Mouse (Mus musculus) right cerebral cortex, adult 2 months (tissue): ENCODE results near the gene Hpse2.

Experiments used
- DNase-seq, 2 experiments: peaks; one replicate each; pipeline ENCODE4 v3.0.0; 2021 to 2022; ENCODE audit warnings: low spot score in 2 of 2

The Hpse2 gene

DNA sequence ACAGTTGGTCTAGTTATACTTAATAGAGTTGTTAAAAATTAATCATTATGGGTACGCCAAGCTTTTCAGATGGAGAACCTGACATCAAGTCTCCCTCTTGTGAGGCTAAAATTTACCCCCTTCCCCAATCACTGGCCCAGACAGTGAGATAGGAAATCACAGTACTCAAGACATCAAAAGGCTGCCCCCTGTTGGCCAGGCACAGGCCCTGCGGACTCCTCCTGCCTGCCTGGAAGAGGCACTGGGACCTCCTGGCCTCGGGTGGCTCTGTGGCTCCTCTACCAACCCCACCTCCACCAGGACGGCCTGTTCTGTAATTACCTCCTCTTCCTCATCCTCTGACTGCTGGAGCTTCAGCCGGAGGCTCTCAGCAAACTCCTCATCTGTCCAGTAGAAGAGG lies 610.4 kb downstream of the Hpse2 start:
- peak in 1 of 2 experiments; percentile 39 for DNase-seq

- DNase-seq: no peak
Observed at GRCm38 (mm10) chr19:42776813-42777212, 611.3 kb downstream of the Hpse2 start.

DNA sequence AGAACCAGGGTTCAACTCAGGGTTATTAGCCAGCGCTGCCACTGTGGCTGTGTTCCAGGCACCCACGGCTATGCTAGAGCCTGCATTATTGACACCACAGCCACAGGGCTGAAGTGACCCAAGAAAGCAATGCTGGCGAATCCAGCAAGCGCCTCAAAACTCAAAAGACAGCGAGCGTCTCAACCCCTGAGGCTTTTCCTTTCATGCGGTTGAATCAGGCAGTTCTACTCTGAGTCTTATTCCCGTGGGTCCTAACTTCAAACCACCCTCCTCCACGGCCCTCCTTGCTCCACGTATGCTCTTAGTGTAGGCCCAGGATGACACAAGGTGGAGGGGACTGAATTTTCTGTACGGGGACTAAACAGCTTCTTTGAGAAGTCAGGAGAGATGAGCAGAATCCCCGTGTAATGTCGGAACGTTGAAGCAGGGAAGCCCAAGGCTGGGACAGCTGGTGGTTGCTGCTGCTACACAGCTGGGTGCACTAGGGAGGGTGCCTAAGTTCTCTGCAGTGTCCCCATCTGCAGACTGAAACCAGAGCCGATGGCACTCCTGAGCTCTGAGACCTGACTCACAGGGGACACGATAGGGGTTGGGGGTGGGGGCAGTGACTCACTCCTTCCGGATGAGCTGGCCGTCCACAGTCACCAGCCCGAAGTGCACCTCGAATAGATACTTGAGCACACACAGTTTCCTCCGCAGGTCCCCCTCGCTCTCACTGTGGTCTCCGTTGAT lies 617.8 kb downstream of the Hpse2 start:
- DNase-seq: no peak

GRCm38 (mm10) chr19:42769648-42770047 lies 618.5 kb downstream of the Hpse2 start:
- no peak for DNase-seq

DNA sequence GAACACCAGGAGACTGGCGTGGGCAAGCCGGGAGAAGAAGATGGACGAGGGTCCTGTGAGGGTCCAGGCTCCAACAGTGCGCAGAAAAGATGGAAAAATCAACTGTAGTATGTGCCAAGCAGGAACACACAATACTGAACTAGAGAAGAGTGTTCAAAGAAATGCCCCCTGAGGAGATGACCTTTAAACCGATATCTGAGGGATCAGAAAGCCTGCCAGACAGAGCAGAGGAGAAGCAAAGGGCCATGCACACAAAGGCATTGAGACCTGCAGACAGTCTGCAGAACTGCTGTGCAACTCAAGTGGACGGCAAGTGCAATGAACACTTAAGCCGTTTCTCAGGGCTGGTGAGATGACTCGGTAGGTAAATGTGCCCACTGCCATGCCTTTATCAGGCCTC lies 620.8 kb downstream of the Hpse2 start:
- no peak for DNase-seq

DNA sequence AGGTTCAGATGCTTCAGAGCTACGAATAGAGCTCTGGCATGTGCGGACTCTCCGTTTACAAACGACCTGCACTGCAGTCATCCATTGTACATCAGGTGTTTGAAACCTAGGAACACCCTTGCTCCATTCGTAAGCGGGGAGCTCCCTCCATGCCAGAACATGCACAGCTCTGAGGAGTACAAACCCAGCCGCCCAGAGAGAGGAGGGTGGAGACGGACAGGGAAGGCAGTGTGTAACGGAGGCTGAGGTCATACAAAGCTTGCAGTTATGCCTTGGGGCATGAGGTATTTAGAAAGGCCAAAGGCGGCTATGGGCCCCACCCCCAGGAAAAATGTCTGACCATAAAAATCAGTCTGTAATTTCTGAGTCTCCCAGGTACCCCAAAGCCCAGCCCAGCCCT lies 623.8 kb downstream of the Hpse2 start:
- DNase-seq: no peak

DNA sequence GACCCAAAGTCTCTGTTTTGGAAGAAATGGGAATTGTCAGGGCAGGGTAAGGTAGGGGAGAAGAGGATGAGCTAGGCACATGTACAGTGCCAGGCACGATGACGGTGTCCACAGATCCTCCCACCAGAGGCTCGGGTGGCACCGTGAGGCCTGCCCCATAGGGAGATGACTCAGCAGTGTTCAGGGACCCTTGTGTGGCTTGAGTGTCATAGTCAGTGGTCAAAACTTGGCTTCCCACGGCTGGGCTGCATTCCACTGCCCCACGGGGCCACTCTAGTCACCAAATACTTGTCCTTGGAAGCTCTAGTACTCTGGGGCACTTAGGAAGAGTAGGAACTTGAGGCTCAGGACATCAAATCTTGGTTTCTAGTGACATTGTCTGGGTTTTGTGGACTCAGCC lies 631.5 kb downstream of the Hpse2 start:
- DNase-seq: no peak

- DNase-seq: no peak
Observed at GRCm38 (mm10) chr19:42755148-42755870, 632.8 kb downstream of the Hpse2 start.

DNA sequence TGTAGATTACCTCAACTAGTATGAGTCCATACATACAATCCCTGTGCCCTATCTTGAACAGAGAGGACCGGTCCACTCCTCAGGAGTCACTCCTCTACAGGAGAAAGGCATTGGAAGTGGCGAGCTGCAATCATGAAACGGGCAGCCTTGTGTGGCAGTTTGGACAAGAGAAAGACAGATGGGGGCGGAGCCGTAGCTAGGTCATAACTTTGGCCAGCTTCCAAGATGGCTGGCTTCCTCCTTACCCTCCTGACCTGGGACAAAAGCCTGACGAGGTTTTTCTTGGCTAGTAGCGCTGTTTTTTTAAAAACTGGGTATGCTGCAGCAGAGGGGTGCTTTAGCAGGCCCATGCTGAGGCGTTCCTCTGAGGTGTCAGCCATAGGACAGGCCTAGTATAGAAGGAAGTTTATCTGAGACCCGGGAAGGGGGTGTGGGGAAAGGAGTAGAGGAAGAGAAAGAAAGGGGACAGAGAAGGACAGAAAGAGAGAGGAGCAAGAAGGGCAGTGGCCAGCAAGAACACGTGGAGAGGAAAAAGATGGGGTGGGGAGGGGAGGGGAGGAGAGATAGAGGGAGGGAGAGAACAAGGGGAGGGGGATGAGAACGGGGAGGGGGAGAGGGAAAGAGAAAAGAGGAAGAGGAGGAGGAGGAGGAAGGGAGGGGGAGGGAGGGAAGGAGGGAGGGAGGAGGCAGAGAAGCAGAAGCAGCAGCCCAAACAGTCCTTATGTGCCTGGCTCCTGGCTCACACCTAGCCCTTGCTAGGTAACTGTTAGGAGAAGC lies 634.8 kb downstream of the Hpse2 start:
- no peak for DNase-seq

- peak; percentile 38 to 55 for DNase-seq
Observed at GRCm38 (mm10) chr19:42752363-42752931, 635.7 kb downstream of the Hpse2 start, which contains the start of gene Pyroxd2. Gene Pyroxd2 (minus strand): TSS chr19:42752775.

- DNase-seq: no peak
Observed at GRCm38 (mm10) chr19:42750196-42750595, 638.0 kb downstream of the Hpse2 start.

DNA sequence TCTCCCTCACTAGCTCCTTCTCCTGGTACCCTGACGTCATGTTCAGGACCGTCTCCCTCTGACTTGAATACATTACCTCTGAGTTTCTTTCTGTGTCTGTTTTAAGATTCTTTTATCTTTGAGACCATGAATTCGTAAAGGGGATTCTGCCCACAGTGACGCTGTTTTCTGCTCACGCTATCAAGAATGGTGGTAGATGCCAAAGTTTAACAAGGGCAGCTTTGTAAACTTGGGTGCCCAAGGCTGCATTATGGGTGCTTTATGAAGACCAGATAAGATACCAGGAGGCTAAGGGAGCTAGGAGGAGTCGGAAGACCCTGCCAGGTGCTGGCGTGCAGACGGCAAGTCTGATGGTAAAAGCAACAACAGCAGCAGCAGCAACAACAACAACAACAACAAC lies 641.5 kb downstream of the Hpse2 start:
- DNase-seq: no peak

DNA sequence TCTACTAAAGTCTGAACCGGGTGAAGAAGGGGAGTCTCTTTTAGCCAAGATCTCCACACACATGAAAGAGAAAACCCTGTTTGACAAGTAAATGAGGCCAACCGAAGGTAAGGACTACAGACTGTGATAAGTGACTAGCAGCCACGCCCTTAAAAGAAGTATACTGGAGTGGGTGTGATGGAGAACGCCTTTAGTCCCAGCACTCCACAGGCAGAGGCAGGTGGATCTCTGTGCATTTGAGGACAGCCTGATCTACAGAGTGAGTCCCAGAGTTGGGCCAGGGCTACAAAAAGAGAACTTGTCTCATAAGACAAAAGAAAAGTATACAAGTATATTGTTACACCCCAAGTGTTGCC lies 642.3 kb downstream of the Hpse2 start:
- DNase-seq: no peak

DNA sequence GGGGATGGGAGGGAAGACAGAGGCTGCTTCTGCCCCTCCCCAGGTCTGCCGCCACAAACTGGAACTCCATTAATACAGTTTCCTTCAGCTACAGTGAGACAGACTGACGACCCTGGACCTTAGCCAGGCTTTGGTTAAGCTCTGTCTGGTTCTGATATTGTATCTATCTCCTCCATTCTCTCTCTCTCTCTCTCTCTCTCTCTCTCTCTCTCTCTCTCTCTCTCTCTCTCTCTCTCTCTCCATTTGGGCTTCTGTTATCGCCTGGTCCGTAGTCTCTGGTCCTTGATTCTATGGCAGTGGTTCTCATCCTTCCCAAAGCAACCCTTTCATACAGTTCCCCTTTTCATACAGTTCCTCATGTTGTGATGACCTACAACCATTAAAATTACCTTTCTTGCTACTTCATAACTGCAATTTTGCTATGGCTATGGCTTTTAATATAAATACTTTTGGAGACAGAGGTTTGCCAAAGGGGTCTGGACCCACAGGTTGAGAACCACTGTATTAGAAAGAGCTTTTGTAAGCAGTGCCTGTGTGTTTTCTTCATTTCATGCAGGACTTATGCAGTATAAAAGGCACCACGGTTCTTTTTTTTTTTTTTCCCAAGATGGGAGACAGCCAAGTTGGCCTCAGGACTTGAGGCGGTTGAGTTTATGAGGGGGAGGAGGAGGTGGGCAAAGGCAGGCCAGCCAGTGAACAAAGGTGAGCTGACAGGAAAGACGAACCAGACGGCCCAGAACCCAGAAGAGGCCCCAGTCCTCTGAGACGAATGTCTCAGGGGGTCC lies 642.9 kb downstream of the Hpse2 start:
- DNase-seq: no peak

GRCm38 (mm10) chr19:42744162-42744586 lies 644.0 kb downstream of the Hpse2 start:
- peak; percentile 68 to 72 for DNase-seq

- DNase-seq: no peak
Observed at GRCm38 (mm10) chr19:42743261-42743660, 644.9 kb downstream of the Hpse2 start.

DNA sequence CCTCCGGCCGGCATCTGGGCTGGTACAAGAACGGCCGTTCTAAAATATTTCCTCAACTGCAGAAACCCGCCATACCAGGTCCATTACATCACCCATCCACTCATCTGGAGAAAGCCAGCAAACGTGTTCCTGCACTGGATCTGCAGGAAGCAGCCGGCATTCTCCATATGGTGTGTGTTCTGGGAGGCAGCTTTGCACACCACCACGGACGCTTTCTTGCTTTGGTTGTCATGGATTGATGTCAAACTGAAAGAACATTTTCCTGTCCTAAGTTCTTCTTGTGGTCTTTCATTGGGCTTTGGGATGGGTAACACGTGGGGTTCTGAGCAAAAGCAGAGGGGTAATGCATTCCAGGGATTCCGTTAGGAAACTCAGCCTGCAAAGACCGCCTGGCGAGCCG lies 646.3 kb downstream of the Hpse2 start:
- peak; percentile 34 to 58 for DNase-seq

GRCm38 (mm10) chr19:42740163-42740899 lies 647.8 kb downstream of the Hpse2 start:
- DNase-seq: no peak

DNA sequence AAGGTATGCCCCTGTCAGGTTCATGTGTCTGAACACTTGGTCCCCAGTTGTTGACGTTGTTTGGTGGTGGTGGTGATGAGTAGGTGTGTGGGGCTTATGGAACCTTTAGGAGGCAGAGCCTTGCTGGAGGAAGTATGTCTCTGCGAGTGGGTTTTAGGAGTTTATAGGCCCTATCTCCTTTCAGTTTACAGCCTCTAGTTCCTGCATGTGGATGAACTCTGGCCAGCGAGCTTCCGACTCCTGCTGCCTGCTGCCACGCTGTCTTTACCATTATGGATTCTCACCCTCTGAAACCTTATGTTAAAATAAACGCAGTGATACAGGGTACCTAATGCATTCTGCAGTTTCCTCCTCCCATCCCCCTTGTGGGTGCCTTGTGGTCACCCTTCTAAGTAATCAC lies 648.4 kb downstream of the Hpse2 start:
- no peak for DNase-seq

DNA sequence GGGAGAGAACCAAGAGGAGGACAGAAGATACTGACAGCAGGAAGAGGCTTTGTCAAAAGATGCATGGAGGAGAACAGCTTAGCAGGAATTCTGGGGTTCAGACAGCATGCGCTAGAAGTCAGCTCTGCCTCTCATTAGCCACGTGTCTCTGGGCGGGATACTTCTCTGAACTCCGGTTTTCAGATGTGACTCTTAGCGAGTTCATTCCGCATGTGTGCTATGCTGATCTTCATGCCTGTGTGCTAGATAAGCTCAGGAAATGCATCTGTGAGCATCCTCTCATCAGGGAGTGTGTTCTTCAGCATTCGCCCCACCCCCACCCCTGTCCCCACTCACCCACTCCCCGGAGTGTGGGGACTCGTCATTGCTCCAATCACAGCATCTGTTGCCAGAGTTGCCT lies 650.4 kb downstream of the Hpse2 start:
- DNase-seq: no peak
